Mouse (Mus musculus) frontal cortex, postnatal 25 days (tissue): Measurements from ENCODE around the gene Clcnkb.

Experiments used
- DNase-seq, 2 experiments: peaks; one replicate each; pipeline ENCODE4 v3.0.0; 2022; ENCODE audit warnings: low spot score in 2 of 2

Clcnkb gene

GRCm38 (mm10) chr4:141415924-141416323 is at the start of gene Clcnkb:
Gene Clcnkb, minus strand, starts transcription at chr4:141416014.
- DNase-seq: no peak

- no peak for DNase-seq
These were observed 48.9 kb upstream of the Clcnkb start for GRCm38 (mm10) chr4:141464722-141465121.

- DNase-seq: no peak
These were observed 47.7 kb upstream of the Clcnkb start for GRCm38 (mm10) chr4:141463472-141463871.

GRCm38 (mm10) chr4:141461576-141461975 is 45.8 kb upstream of the Clcnkb start:
- DNase-seq: no peak

- DNase-seq: no peak
These were observed 45.3 kb upstream of the Clcnkb start for GRCm38 (mm10) chr4:141461088-141461487.

- DNase-seq: no peak
These were observed 44.7 kb upstream of the Clcnkb start for GRCm38 (mm10) chr4:141460481-141460880.

GRCm38 (mm10) chr4:141459766-141460165 is 44.0 kb upstream of the Clcnkb start:
- DNase-seq: no peak

- no peak for DNase-seq
These were observed 43.1 kb upstream of the Clcnkb start for GRCm38 (mm10) chr4:141458888-141459287.

- no peak for DNase-seq
These were observed 42.4 kb upstream of the Clcnkb start for GRCm38 (mm10) chr4:141458236-141458635.

- no peak for DNase-seq
These were observed 40.6 kb upstream of the Clcnkb start for GRCm38 (mm10) chr4:141456193-141456938.

GRCm38 (mm10) chr4:141455526-141455925 is 39.7 kb upstream of the Clcnkb start:
- no peak for DNase-seq

GRCm38 (mm10) chr4:141454581-141455350 is 39.0 kb upstream of the Clcnkb start:
- no peak for DNase-seq

GRCm38 (mm10) chr4:141451916-141452450 is 36.2 kb upstream of the Clcnkb start:
- DNase-seq: no peak

- no peak for DNase-seq
These were observed 35.4 kb upstream of the Clcnkb start for GRCm38 (mm10) chr4:141451251-141451650.

GRCm38 (mm10) chr4:141446211-141446610 is 30.4 kb upstream of the Clcnkb start:
- no peak for DNase-seq

- no peak for DNase-seq
These were observed 29.5 kb upstream of the Clcnkb start for GRCm38 (mm10) chr4:141445328-141445720.

GRCm38 (mm10) chr4:141444451-141445327 is 28.9 kb upstream of the Clcnkb start, which contains the start of gene Zbtb17:
Gene Zbtb17, plus strand, starts transcription at chr4:141444654.
- DNase-seq: peak; percentile 72 to 80

- DNase-seq: no peak
These were observed 28.0 kb upstream of the Clcnkb start for GRCm38 (mm10) chr4:141443641-141444429.

- DNase-seq: no peak
These were observed 25.1 kb upstream of the Clcnkb start for GRCm38 (mm10) chr4:141440877-141441276.

GRCm38 (mm10) chr4:141439083-141439803 is 23.4 kb upstream of the Clcnkb start:
- DNase-seq: no peak
